Mouse (Mus musculus): ENCODE measurements around the gene Slc9a4. TPM values are rescaled to one million over a fixed set of nuclear protein-coding genes. Genes with fewer than 3 reads are reported as not detected.
A peak's percentile ranks its signal among the peaks of the same experiment; 100 is the strongest.
"Not testable (repeated sequence)": the region's sequence is repeated elsewhere in the genome, so short reads cannot be mapped to it uniquely, and the experiment has no call there.

Slc9a4 gene
- polyA plus RNA-seq, 1 experiment from 2014 or later = 0.25 TPM

DNA sequence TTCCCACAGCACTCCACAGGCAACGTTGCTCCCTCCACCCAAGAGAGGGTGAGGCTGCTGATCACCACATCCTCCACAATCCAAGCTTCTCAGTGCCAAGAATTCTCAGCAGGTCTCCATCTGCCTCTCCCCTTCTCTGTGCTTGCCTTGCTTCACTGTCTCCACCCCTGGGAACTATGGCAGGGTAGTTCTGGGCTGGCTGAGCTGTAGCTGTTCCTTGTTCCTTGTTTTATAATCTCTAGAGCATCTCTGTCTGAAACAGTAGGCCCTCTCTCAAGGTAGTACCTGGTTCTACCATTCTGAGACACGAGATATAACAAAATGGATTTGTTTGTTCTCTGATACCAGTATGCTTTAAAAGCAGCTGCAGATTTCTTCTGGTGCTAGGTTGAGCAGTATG is 68.4 kb downstream of the Slc9a4 start:
- DNase-seq (ENCODE audit: low spot score) = no peak

- no peak for DNase-seq (ENCODE audit: low spot score)
These were observed 71.1 kb downstream of the Slc9a4 start for GRCm38 (mm10) chr1:40650803-40651497.

DNA sequence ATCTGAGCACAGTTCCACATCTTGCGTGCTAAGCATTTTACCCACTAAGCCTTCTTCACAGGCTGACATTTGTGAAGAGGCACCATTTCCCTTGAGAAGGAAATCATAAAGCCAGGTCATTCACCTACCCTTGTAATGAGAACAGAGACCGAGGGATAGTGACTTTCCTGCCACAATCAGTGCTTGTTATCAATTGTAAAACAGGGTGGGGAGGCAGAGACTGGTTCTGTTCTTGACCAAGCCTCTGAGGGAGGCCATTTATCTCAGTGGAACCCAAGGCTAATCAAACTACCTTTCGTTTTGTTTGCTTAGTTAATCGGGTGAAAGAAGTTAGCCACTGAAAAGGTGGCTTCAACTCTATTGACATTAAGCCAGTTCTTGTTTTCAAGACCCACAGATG is 77.2 kb downstream of the Slc9a4 start:
- DNase-seq (ENCODE audit: low spot score) = no peak

DNA sequence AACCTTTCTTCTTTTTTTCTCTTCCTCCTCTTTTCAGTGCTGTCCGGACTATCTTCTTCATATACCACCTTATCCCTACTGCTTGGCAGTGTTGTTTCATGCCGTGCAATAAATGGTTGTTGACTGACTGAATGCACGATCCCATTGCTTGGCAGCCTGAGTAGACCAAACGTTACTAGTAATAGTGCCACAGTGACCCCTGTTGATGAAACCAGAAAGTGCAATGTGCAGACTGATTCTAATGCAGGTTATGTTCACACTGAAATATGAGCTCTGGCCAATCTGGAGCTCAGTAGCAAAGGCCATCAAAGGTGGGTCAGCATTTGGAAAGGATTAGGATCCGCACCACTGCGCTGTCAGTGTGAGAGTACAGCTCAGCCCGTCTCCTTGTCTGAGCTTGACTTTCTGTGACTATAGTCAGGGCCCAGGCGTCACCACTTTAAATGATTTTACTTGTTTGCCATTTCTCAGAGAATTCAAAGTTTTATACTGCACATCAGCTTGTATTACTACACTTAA is 78.2 kb downstream of the Slc9a4 start:
- DNase-seq (ENCODE audit: low spot score) = peak; percentile 16

- DNase-seq (ENCODE audit: low spot score) = no peak
These were observed 79.1 kb downstream of the Slc9a4 start for GRCm38 (mm10) chr1:40659017-40659416.

DNA sequence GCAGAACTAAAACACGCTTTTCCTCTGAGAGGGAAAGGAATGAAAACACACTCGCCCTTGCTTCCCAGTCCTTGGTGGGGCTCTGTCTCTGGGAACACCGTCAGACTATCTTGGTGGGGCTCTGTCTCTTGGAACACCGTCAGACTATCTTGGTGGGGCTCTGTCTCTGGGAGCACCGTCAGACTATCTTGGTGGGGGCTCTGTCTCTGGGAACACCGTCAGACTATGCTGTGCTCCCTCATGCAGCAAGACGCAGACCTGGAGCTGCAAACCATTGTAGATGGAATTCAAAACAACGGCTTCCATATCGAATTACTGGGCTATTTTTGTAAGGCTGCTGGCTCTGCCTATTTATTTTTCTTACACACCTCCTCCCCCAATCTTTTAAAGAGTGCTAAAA is 79.6 kb downstream of the Slc9a4 start:
- no peak for DNase-seq (ENCODE audit: low spot score)

DNA sequence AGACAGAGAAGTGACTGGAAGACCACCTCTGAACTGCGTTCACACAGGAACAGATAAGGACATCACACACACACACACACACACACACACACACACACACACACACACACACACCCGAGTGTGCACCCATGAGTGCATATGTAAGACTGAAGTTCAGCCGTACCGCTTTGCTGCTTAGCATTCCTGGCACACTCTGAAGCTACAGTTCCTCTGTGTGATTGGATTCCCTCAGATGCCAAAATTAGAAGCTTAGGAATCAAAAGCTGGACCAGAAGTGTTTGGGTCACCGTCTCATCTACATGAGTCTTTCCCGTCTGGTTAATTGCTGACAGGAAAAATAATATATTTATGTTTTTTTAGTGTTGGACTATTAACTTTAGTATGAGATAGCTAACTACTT is 81.0 kb downstream of the Slc9a4 start:
- DNase-seq (ENCODE audit: low spot score) = no peak

- DNase-seq (ENCODE audit: low spot score) = no peak
These were observed 85.8 kb downstream of the Slc9a4 start for GRCm38 (mm10) chr1:40665401-40666370.

- DNase-seq (ENCODE audit: low spot score) = not testable (repeated sequence)
These were observed 87.6 kb downstream of the Slc9a4 start for GRCm38 (mm10) chr1:40667442-40667841.

GRCm38 (mm10) chr1:40670025-40670424 is 90.1 kb downstream of the Slc9a4 start:
- DNase-seq (ENCODE audit: low spot score) = no peak

GRCm38 (mm10) chr1:40671490-40671889 is 91.6 kb downstream of the Slc9a4 start:
- no peak for DNase-seq (ENCODE audit: low spot score)

DNA sequence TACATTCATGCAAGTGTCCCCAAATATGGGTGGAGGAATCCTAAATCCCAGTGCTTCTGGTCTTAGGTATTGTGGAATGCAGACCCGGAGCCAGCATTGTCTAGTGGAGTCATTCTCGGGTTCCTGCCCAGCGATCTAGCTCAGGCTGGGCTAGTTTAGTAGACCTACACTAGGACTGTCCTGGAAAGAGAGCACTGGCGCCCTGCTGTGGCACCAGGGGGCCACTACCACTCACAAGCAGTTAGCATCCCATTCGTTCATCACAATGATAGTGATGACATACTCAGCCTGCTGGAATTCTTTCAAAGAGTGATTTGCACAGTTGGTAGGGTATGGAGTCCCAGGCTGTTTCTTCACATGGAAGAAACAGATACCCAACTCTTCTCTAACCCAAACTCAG is 97.4 kb downstream of the Slc9a4 start:
- DNase-seq (ENCODE audit: low spot score) = no peak

Other genes with a start within 250 kb of the Slc9a4 start
- gene Il1rl1, start 150.5 kb upstream of the Slc9a4 start, polyA plus RNA-seq (2015; fragmentation: Nextera tagmentation; extraction: Ambion mirVana) = 0.38 and 0.41 TPM in 2 replicates
- gene Il18r1, start 114.5 kb upstream of the Slc9a4 start, polyA plus RNA-seq (2015; fragmentation: Nextera tagmentation; extraction: Ambion mirVana) = 2.2 and 3.9 TPM in 2 replicates
- 1.3 and 1.5 TPM in 2 replicates for gene Il18rap, start 64.7 kb upstream of the Slc9a4 start, polyA plus RNA-seq (2015; fragmentation: Nextera tagmentation; extraction: Ambion mirVana)
- 1.8 and 2.0 TPM in 2 replicates for gene Slc9a2, start 100.5 kb downstream of the Slc9a4 start, polyA plus RNA-seq (2015; fragmentation: Nextera tagmentation; extraction: Ambion mirVana)
- 1.5 and 1.6 TPM in 2 replicates for gene Mfsd9, start 210.6 kb downstream of the Slc9a4 start, polyA plus RNA-seq (2015; fragmentation: Nextera tagmentation; extraction: Ambion mirVana)
- 0.17 and 0.19 TPM in 2 replicates for gene Tmem182, start 225.5 kb downstream of the Slc9a4 start, polyA plus RNA-seq (2015; fragmentation: Nextera tagmentation; extraction: Ambion mirVana)

Data from thymus, postnatal 0 days (tissue).